Mouse (Mus musculus) common myeloid progenitor, adult 5-6 weeks (primary cell): ENCODE results near the gene Zbtb17. TPM values are rescaled to one million over a fixed set of nuclear protein-coding genes. Genes with fewer than 3 reads are reported as not detected.

Experiments
- ATAC-seq: replicated peaks from 2 replicates; pipeline ENCODE4 v1.8.0; 2016; ENCODE audit warnings: low read depth, mild to moderate bottlenecking, moderate TSS enrichment, inconsistent platforms; ENCODE audit not compliant: poor library complexity, severe bottlenecking
- total RNA-seq: library from RNA; stranded (forward); fragments of 200-1000, 187-1606 nt; gene quantifications from 2 replicates; pipeline ENCODE4 v1.2.3, GENCODE M21; 2017

The Zbtb17 gene
- total RNA-seq: 15.0 and 19.4 TPM in 2 replicates

- ATAC-seq: peak; percentile 93
Measured at GRCm38 (mm10) chr4:141444451-141445327, at the start of gene Zbtb17. Gene Zbtb17 (plus strand): TSS chr4:141444654.

- ATAC-seq: peak; percentile 60; the same call in 1 of the 2 replicates
Measured at GRCm38 (mm10) chr4:141394751-141395150, 49.7 kb upstream of the Zbtb17 start.

- no peak for ATAC-seq
Measured at GRCm38 (mm10) chr4:141397861-141398260, 46.6 kb upstream of the Zbtb17 start.

- ATAC-seq: no peak
Measured at GRCm38 (mm10) chr4:141398545-141398944, 45.9 kb upstream of the Zbtb17 start, which contains the start of gene Clcnka. Gene Clcnka (minus strand): TSS chr4:141398724.

- no peak for ATAC-seq
Measured at GRCm38 (mm10) chr4:141400171-141400570, 44.3 kb upstream of the Zbtb17 start.

- ATAC-seq: peak; percentile 91
Measured at GRCm38 (mm10) chr4:141404518-141405313, 39.7 kb upstream of the Zbtb17 start.

GRCm38 (mm10) chr4:141405314-141405622 is 39.2 kb upstream of the Zbtb17 start:
- ATAC-seq: no peak

GRCm38 (mm10) chr4:141406516-141407299 is 37.7 kb upstream of the Zbtb17 start:
- peak; percentile 83 for ATAC-seq

- ATAC-seq: no peak
Measured at GRCm38 (mm10) chr4:141408577-141408976, 35.9 kb upstream of the Zbtb17 start.

- peak; percentile 38; the same call in 1 of the 2 replicates for ATAC-seq
Measured at GRCm38 (mm10) chr4:141411430-141411992, 32.9 kb upstream of the Zbtb17 start.

- no peak for ATAC-seq
Measured at GRCm38 (mm10) chr4:141415924-141416323, 28.5 kb upstream of the Zbtb17 start, which contains the start of gene Clcnkb. Gene Clcnkb (minus strand): TSS chr4:141416014.

- ATAC-seq: peak; percentile 98
Measured at GRCm38 (mm10) chr4:141419398-141420191, 24.9 kb upstream of the Zbtb17 start.

GRCm38 (mm10) chr4:141420192-141420829 is 24.1 kb upstream of the Zbtb17 start, which contains the start of gene Hspb7:
Gene Hspb7 (plus strand): TSS chr4:141420779.
- no peak for ATAC-seq

GRCm38 (mm10) chr4:141420886-141421285 is 23.6 kb upstream of the Zbtb17 start:
- no peak for ATAC-seq

- no peak for ATAC-seq
Measured at GRCm38 (mm10) chr4:141421423-141421822, 23.0 kb upstream of the Zbtb17 start.

- ATAC-seq: no peak
Measured at GRCm38 (mm10) chr4:141422841-141423240, 21.6 kb upstream of the Zbtb17 start.

- ATAC-seq: no peak
Measured at GRCm38 (mm10) chr4:141423288-141423687, 21.2 kb upstream of the Zbtb17 start.

GRCm38 (mm10) chr4:141423691-141424431 is 20.6 kb upstream of the Zbtb17 start:
- no peak for ATAC-seq
